Mouse (Mus musculus) embryonic facial prominence, embryonic 12.5 days (tissue): ENCODE measurements at regions not wholly inside any gene's neighbourhood (a gene's known extent, or its start where the extent isn't known, plus 50 kb on each side); places are given as distances from the start of the nearest gene placed in this dataset.

Experiments
- ATAC-seq: fragments of 200-750 bp; cut with Nextera tagmentation; 2 replicates; pipeline ENCODE4 v1.8.0; 2017; ENCODE audit not compliant: insufficient number of reproducible peaks, insufficient read depth, low FRiP score, low TSS enrichment
- H3K27ac ChIP-seq: fragments of 300-500 bp; sonication (generic); 2 replicates; pipeline ENCODE4 v1.5.1; 2016; ENCODE audit warnings: mild to moderate bottlenecking
- H3K27me3 ChIP-seq: fragments of 300-500 bp; sonication (generic); 2 replicates; pipeline ENCODE4 v1.6.1; 2016; ENCODE audit warnings: mild to moderate bottlenecking, moderate library complexity
- H3K36me3 ChIP-seq: fragments of 300-500 bp; sonication (generic); 2 replicates; pipeline ENCODE4 v1.6.1; 2016; ENCODE audit warnings: mild to moderate bottlenecking
- H3K4me1 ChIP-seq: fragments of 300-500 bp; sonication (generic); 2 replicates; pipeline ENCODE4 v1.6.1; 2016
- H3K4me2 ChIP-seq: fragments of 300-500 bp; sonication (generic); replicated peaks from 2 replicates; pipeline ENCODE4 v1.6.1; 2016; ENCODE audit warnings: mild to moderate bottlenecking, moderate library complexity
- H3K4me3 ChIP-seq: fragments of 300-500 bp; sonication (generic); 2 replicates; pipeline ENCODE4 v1.5.1; 2016; ENCODE audit warnings: mild to moderate bottlenecking
- H3K9ac ChIP-seq: fragments of 300-500 bp; sonication (generic); 2 replicates; pipeline ENCODE4 v1.6.1; 2016; ENCODE audit warnings: mild to moderate bottlenecking, moderate library complexity
- H3K9me3 ChIP-seq: fragments of 300-500 bp; sonication (generic); 2 replicates; pipeline ENCODE4 v1.6.1; 2016; ENCODE audit warnings: mild to moderate bottlenecking, moderate library complexity
- WGBS: fragments of 180-500 bp; shearing (Covaris S2); methylation state at CpG from one replicate; pipeline ENCODE4 v1.1.7; 2016; 5-methylcytosine and 5-hydroxymethylcytosine counted together

DNA sequence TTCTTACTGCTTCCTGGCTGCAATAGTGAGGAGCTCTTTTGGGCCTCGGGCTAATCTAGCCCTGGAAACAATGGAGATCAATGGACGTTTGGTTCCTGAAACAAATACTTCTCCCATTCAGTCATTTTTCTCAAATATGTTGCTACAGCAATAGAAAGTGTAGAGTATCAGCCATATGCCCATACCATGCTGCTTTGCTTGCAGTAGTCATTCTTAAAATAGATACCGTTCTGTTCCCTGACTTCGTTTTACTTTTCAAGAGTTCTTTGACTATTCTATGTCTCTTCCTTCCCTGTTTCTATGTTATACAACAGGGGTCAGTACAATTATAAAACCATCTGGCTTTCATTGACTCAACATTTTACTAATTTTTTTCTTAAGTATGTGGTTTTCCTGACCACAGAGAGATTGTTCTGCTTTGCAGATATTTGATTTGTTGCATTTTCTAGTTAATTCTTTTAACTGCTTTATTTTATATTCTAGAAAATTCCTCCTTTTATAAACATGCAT is 275.2 kb upstream of the Xrcc4 start:
- Histone ChIP-seq H3K4me2 (no peak overlapping the region), H3K27ac (no peak overlapping the region), H3K4me1 (0 out of 2 replicates have a peak, but pooled peaks cover 5% of the 10 kb centered on the region), H3K36me3 (no peaks in the 10 kb centered on the region), H3K9ac (no peak overlapping the region), H3K27me3 (no peaks in the 10 kb centered on the region), H3K9me3 (no peaks in the 10 kb centered on the region), H3K4me3 (no peak overlapping the region)
- ATAC-seq = no peak
- 43% methylated on average over 4 of the region's 4 CpGs for WGBS

DNA sequence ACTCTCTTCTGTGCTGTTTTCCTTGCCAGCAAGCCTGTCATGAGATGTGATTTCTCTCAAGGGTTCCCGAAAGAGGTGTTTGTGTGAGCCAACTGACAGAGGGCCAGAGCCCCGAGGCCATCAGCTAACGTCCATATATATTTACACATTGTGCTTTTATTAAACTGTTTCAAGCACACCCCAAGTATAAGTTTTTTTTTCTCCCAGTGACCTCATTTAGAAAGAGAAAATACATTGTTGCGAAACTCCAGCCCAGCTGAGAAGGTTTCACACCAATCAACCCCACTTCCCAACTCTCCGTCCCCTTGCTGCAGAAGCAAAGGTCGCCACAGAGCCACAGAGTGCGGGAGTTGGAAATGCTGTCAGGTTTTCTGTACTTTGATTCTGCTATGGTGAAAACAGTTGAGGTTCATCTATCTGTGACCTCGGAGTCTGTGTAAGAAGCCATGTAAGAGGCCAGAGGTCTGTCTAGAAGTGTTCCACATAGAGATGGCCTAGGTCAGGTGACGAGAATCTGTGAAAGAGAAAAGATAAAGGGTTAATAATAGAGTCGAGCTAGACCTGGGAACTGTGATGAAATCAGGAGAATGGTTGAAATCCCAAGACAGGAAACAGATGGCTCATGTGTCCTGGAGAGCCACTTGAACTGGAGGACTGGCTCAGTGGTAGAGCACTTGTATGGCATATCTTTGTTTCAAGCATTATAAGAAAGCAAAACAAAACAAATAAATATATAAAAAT is 270.6 kb upstream of the Xrcc4 start:
- ATAC-seq = no peak
- no peak overlapping the region for H3K4me3 ChIP-seq

DNA sequence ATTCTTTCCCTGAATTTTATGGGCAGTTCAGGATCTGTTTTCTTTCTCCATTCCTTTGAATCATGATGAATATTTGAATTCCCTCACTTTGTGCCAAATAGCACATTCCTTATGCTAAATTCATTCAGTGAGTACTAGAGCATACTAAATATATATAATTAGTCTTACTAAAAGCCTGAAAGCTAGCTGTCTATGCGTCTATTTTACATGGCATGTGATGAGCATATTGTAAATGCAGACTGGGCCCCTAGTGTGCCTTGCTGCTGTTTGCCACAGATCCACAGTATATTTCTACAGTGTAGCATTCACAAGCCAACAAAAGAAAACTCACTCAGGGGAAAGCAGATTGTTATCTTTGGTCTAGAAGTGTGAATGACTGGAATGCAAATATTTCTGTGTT is 268.7 kb upstream of the Xrcc4 start:
- Histone ChIP-seq H3K4me2 (no peak overlapping the region), H3K4me1 (0 out of 2 replicates have a peak, but pooled peaks cover 5% of the 10 kb centered on the region), H3K4me3 (no peak overlapping the region), H3K9ac (no peak overlapping the region), H3K27ac (no peak overlapping the region), H3K9me3 (no peaks in the 10 kb centered on the region), H3K27me3 (no peaks in the 10 kb centered on the region), H3K36me3 (no peaks in the 10 kb centered on the region)
- 71% methylated on average over 1 of the region's 1 CpGs for WGBS
- no peak for ATAC-seq

More for the DNA sequence above, 270.6 kb upstream of the Xrcc4 start:
- H3K36me3 ChIP-seq = no peaks in the 10 kb centered on the region
- no peak overlapping the region for H3K4me2 ChIP-seq
- WGBS = 58% methylated on average over 10 of the region's 10 CpGs
- no peaks in the 10 kb centered on the region for H3K9me3 ChIP-seq
- H3K9ac ChIP-seq = no peak overlapping the region
- 0 out of 2 replicates have a peak, but pooled peaks cover 5% of the 10 kb centered on the region for H3K4me1 ChIP-seq
- no peak overlapping the region for H3K27ac ChIP-seq
- H3K27me3 ChIP-seq = no peaks in the 10 kb centered on the region

DNA sequence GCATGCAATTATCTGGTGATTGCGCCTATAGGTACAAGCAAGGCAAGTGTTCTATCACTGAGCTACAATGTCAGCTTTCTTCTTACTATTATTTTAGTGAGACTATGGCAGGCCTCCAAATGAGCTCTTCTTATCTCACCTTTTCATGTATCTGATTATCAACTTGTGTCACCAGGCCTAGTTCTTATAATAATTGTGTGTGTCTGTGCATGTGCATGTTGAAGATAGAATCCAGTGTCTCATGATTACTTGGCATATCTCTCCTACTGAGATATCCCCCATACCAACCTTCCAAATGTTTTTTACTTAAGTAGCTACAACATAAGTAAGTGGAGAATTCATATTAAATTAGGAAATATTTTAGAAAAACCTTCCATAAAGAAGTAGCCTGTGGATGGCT is 266.2 kb upstream of the Xrcc4 start:
- no peaks in the 10 kb centered on the region for H3K36me3 ChIP-seq
- no peaks in the 10 kb centered on the region for H3K9me3 ChIP-seq
- H3K4me2 ChIP-seq = no peak overlapping the region
- H3K27me3 ChIP-seq = no peaks in the 10 kb centered on the region
- 92% methylated on average over 1 of the region's 1 CpGs for WGBS
- no peak overlapping the region for H3K27ac ChIP-seq
- no peak for ATAC-seq
- H3K9ac ChIP-seq = no peak overlapping the region
- H3K4me1 ChIP-seq = 0 out of 2 replicates have a peak, but pooled peaks cover 5% of the 10 kb centered on the region
- H3K4me3 ChIP-seq = no peak overlapping the region

DNA sequence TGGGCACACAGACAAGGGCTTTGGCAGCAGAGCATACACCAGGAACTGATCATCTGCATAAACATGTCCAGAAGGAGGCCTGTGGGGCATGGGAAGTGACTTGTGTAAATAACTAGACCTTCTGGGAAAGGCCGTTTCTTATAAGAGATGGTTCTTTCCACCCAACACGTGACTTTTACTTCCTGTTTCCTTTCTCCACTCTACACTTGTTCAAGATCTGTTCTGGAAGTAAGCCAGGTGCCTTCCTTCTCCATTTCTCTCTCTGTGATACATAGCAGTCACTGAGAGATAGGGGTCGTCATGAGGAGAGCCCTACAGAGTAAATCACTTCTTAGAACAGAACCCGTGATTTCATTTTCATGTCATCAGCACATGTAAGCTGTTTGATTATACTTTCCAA is 253.4 kb upstream of the Xrcc4 start:
- no peaks in the 10 kb centered on the region for H3K9me3 ChIP-seq
- H3K36me3 ChIP-seq = no peaks in the 10 kb centered on the region
- no peak overlapping the region for H3K4me3 ChIP-seq
- no peaks in the 10 kb centered on the region for H3K4me1 ChIP-seq
- H3K27me3 ChIP-seq = no peaks in the 10 kb centered on the region
- ATAC-seq = no peak
- H3K4me2 ChIP-seq = no peak overlapping the region
- WGBS = 64% methylated on average over 4 of the region's 4 CpGs
- no peak overlapping the region for H3K9ac ChIP-seq
- H3K27ac ChIP-seq = no peak overlapping the region

DNA sequence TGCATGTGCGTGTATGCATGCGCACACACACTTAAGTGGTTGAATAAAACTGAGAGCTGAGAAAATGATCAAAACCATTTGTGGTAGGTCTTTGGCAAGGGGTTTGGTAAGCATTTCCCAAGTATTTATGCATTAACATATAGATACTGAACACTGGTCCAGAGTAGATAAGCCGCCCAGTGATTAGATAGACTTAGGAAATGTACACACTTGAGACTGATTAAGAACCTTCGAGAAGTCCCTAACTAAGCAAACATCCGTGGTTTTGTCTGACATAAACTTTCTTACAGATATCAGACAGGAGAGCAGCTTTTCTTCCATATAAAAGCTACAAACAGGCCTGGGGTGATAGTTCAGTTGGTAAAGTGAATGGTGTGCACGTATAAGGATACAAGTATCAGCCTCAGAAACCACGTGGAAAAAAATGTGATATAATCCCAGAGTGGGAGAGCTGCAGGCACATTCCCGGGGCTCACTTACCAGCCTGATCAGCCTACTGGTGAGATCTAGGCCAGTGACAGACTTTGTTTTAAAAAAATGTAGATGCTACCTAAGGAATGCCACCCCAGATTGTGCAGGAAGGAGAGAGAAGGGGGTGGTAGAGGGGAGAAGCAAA is 252.3 kb upstream of the Xrcc4 start:
- ATAC-seq = no peak
- WGBS = 66% methylated on average over 8 of the region's 8 CpGs
- Histone ChIP-seq H3K4me1 (no peaks in the 10 kb centered on the region), H3K4me2 (no peak overlapping the region), H3K4me3 (no peak overlapping the region), H3K9me3 (no peaks in the 10 kb centered on the region), H3K36me3 (no peaks in the 10 kb centered on the region), H3K27me3 (no peaks in the 10 kb centered on the region), H3K27ac (no peak overlapping the region), H3K9ac (no peak overlapping the region)

DNA sequence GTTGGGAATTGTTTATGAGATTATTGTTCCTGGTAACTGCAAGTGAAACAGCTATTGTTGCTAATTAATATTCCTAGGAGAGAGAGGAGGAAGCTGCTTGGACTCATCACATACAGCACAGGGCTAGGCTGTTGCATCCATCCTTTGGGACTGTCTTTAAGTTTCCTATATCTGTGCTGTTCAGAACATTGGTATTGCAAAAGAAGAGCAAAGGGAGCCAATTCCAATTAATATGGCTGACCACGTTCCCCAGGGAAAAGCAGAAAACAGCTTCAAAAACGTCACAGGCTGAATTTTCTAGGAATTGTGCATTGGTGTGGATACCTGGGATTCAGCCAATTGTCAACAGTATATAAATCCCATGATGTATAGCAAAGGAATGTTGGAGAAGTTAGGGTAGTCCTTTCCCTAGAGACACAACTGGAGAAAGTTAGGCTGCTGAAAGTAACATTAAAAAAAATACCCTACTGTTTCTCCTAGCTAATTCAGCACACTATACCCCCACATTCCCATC is 251.3 kb upstream of the Xrcc4 start:
- 70% methylated on average over 2 of the region's 2 CpGs for WGBS
- Histone ChIP-seq H3K4me2 (no peak overlapping the region), H3K9ac (no peak overlapping the region), H3K27ac (no peak overlapping the region), H3K9me3 (no peaks in the 10 kb centered on the region), H3K4me1 (no peaks in the 10 kb centered on the region), H3K4me3 (no peak overlapping the region), H3K36me3 (no peaks in the 10 kb centered on the region), H3K27me3 (no peaks in the 10 kb centered on the region)
- ATAC-seq = no peak

DNA sequence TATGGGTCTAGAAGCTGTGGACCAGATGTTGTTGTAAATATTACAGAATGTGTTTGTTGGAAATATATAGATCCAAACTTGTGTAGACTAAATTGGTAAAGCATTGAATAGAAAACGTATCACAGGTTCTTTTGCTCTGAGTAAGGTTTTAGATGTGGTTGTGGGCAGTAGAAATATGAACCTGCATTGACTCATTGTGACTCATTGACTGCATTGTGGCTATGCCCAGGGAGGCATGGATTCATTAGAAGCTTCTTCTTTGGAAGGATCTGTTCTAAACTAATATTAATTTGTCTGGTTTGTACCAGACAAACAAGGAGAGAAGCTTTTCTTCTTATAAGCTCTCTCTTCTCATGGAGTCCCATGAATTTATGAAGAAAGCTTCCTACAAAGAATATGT is 248.2 kb upstream of the Xrcc4 start:
- H3K4me2 ChIP-seq = no peak overlapping the region
- ATAC-seq = no peak
- no peaks in the 10 kb centered on the region for H3K36me3 ChIP-seq
- no peaks in the 10 kb centered on the region for H3K9me3 ChIP-seq
- no peak overlapping the region for H3K4me3 ChIP-seq
- H3K4me1 ChIP-seq = no peaks in the 10 kb centered on the region
- H3K27me3 ChIP-seq = no peaks in the 10 kb centered on the region
- no peak overlapping the region for H3K27ac ChIP-seq
- 76% methylated on average over 1 of the region's 1 CpGs for WGBS
- H3K9ac ChIP-seq = no peak overlapping the region

DNA sequence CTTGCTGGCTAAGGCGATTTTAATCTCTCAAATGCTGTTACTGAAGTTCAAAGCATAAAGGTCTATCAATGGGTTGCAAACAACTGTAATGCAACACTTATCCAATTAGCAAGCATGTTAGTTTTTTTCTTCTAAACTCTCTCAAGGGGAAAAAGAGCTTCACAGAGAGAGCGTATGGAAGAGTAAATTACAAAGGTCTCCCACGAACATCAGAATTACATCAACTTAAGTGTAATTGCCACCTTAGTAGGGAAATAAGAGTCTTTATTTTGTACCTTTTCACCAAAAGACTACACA is 246.3 kb upstream of the Xrcc4 start:
- Histone ChIP-seq H3K27ac (no peak overlapping the region), H3K4me1 (no peaks in the 10 kb centered on the region), H3K4me2 (no peak overlapping the region), H3K27me3 (no peaks in the 10 kb centered on the region), H3K9ac (no peak overlapping the region), H3K4me3 (no peak overlapping the region), H3K36me3 (no peaks in the 10 kb centered on the region), H3K9me3 (no peaks in the 10 kb centered on the region)
- ATAC-seq = no peak
- 33% methylated on average over 3 of the region's 3 CpGs for WGBS

DNA sequence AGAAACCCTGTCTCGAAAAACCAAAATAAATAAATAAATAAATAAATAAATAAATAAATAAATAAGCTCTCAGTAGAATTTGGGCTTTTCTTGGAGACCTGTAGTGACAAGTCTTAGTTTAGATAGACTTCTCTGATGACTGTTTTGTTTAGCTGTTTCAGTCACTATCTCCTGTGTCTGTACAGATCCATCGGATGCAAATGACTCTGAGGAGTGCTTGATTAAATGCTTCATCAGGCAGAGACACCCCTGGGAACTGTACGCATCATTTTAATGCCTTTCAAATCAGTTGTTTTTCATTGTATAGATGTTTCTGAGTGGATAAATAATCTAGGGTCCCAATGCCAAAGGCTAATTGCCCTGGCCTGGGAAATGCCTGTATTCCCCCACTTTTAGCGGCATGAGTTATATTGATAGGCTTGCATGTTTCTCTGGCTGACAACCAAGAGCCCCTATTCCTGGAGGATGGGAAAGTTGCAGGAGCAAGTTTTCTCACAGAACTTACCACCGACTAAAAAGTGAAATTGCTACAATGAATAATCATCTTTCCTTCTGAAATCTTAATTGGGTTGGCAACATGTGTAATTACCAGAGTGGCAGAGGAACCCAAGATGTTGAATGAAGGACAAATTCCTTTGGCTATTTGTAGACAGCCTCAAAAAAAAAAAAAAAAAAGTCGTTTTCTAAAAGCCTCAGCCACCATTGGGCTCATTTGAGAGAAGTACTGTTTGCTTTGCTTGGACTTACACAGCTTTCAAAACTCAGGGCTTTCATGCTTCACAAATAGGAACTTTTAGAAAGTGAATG is 245.7 kb upstream of the Xrcc4 start:
- no peak for ATAC-seq
- Histone ChIP-seq H3K4me2 (no peak overlapping the region), H3K9ac (no peak overlapping the region), H3K27me3 (no peaks in the 10 kb centered on the region), H3K4me1 (no peaks in the 10 kb centered on the region), H3K9me3 (no peaks in the 10 kb centered on the region), H3K36me3 (no peaks in the 10 kb centered on the region), H3K27ac (no peak overlapping the region), H3K4me3 (no peak overlapping the region)
- WGBS = 65% methylated on average over 6 of the region's 6 CpGs

DNA sequence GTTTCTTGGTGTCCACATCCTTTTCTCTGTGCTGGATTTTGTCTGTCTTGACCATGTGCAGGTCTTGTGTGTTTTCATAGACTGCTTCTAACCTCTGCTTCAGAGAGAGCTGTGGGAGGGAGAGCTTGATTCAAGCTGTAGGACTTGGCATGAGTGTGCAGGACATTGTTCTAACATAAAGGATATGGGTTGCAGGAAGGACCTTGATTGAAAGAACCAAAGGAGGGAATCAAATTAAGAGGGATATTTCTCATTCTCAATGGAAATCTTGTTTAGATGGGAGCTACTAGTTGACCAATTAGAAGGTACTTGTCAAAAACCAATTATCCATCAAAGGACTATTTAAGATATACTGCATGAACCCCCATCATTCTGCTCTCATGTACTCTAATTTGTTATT is 244.9 kb upstream of the Xrcc4 start:
- ATAC-seq = no peak

DNA sequence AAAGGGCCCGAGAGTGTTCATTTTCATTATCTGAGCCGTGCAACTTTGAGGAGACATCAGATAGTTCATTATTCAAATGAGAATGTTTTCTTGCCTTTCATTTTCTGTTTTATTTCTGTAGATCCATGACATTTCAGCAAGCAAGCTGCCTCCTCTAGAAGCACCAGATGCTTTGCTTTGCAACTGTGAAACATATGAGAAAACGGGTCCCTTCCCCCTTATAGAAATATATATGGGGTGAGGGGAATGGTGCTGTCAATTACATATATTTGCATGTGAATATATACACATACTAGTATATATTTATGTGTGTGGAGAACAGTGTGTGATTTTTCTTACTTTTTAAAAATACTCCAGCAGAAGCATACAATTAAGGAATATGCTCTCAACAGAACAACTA is 235.8 kb upstream of the Xrcc4 start:
- WGBS = 57% methylated on average over 3 of the region's 3 CpGs
- ATAC-seq = no peak
- Histone ChIP-seq H3K4me3 (no peak overlapping the region), H3K27me3 (no peaks in the 10 kb centered on the region), H3K9ac (no peak overlapping the region), H3K27ac (no peak overlapping the region), H3K36me3 (no peaks in the 10 kb centered on the region), H3K4me2 (no peak overlapping the region), H3K9me3 (no peaks in the 10 kb centered on the region), H3K4me1 (no peaks in the 10 kb centered on the region)

More for the DNA sequence above, 244.9 kb upstream of the Xrcc4 start:
- Histone ChIP-seq H3K4me3 (no peak overlapping the region), H3K9me3 (no peaks in the 10 kb centered on the region), H3K4me2 (no peak overlapping the region), H3K36me3 (no peaks in the 10 kb centered on the region), H3K27ac (no peak overlapping the region), H3K9ac (no peak overlapping the region), H3K27me3 (no peaks in the 10 kb centered on the region), H3K4me1 (no peaks in the 10 kb centered on the region)
